Mouse (Mus musculus) embryo, embryonic 11.5 days (tissue): ENCODE results near the gene Dusp27.

Source experiments
- DNase-seq: peaks from one replicate; pipeline ENCODE4 v3.0.0-alpha.2; 2012; ENCODE audit warnings: low read depth, low spot score

Dusp27 gene

DNA sequence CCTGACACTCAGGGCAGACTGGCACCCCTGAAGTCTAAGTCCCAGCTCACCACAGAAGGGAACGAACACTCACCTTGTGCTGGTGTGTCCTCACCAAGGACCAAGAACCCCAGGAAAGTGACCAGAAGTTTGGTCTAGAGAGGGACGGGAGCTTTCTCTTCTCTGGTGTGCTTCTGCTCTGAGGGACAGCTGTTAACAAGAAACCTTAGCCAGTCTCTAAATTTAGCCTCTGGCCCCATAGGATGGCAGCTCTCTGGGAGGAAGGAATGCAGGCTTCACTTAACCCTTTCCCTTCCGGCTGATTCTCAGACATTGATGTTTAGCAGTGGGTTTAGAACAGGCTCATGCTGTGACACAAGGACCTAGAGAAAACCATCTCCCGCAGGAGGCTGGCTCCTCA, at the start of gene Dusp27:
Dusp27 (minus strand) TSS at position 204 of the 400 bp plus-strand sequence.
- DNase-seq, result peak; percentile 16

DNA sequence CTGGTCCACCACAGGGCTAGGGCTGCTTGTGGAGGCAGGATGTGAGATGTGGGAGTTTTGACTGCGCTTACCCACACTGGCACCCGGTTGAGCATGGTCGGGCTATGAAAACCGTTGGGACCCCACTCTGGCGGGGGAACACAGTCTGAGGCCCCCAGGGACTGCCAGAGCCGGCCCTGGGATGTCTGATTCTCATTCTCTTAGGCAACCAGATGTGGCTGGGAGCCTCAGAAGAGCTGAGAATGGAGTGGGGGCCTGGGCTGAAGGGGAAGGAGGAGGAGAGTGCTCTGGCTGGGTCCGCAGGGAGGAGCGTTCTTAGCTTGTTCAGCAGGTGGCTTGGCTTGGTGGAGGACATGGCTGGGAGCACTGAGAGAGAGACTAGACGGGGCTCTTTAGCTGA, 45.9 kb upstream of the Dusp27 start:
- DNase-seq, result no peak

DNA sequence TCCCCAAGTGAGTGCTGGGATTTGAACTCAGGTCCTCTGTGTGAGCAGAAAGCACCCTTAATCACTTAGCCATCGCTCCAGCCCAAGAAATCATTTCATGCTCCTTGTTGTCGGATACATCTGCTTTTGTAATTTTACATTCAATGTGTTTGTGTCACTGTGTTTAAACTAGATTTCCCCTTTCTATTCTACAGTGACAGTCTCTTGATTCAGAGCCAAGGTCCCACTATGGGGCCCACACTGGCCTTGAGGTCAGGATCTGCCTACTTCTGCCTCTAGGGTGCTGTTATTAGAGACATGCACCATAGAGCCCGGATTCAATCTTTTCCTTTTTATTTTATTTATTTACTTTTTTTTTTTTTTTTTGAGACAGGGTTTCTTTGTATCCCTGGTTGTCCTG, 45.3 kb upstream of the Dusp27 start:
- DNase-seq, result no peak

DNA sequence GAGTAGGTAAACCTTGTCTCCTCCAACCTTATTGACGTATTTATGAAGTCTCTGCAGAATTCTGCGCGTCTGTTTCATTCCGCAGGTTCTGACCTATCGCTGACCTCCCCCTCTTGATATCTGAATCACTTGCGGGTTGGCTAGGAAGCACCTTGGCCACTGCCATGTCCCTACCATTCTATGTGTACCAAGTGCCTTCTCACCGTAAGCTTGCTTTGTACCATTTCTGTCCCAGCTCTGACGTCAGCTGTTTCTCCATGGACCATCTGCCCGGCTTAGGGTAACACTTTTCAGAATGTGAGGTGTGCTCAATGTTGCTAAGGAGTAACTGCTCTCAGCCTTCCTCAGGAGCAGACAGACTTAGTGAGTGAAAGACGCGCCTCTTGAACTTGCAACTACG, 43.1 kb upstream of the Dusp27 start:
- no peak for DNase-seq

DNA sequence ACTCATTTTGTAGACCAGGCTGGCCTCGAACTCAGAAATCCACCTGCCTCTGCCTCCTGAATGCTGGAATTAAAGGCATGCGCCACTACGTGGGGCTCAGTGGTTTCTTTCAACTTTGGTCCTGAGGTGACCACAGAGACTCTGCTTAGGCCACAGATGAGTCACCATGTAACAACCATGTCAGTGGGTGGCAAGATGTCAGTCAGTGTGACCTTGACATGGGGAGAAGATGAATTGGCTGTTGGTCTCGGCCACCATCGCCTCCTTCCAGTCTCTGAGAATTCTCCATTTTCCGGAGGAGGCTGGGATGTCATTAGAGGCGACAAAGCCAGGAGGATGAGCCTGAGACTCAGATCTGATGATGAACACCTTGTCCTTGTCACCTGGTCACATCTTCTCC, 42.0 kb upstream of the Dusp27 start:
- DNase-seq, result no peak

DNA sequence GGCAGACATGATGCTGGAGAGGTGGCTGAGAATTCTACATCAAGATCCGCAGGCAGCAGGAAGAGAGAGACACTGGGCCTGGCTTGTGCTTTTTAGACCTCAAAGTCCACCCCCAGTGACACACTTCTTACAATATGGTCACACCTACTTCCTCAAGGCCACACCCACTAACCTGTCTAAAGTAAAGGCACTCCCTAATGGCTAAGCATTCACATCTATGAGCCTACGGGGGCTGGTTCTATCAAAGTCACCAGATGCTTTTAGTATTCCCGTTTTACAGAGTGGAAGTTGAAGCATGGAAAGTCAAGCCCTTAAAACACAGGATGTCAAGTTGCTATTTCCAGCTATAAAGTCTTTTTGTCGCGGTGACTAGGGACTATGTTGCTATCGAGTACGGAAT, 40.3 kb upstream of the Dusp27 start:
- DNase-seq, result no peak

DNA sequence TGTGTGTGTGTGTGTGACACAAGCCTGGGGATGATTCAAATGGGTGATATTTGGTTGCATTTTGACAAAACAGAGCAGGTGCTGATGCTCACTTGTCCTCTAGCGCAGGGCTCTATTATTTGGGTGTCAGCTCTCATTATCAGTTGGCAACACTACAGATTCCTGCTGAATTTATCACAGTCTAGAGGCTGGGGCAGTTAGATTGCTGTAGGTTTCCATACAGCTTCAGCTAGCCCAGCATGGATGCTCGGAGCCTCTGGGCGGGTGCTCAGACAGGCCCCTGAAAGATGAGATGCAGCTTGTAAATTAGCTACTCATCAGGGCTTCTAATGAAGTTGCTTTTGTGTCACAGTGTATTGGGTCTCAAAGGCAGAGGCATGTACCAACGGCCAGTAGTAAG, 39.7 kb upstream of the Dusp27 start:
- no peak for DNase-seq

DNA sequence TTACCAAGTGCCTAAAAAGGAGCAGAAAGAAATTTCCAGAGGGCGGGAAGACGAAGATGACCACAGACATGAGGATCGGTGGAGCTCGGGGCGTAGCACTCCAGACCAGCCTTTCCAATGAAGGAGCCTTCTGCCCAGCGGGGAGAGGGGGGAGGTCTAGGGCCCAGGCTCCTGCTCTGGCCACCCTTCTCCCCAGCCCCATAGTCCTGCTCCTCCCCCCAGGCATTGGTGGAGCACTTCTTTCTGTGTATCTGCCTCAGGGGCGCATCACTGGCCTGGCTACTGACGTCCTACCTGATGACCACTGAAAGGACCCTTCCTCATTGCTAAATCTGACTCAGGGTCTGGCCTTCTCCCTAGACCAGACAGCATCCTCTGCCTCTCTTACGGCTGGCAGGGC, 37.4 kb upstream of the Dusp27 start:
- no peak for DNase-seq

DNA sequence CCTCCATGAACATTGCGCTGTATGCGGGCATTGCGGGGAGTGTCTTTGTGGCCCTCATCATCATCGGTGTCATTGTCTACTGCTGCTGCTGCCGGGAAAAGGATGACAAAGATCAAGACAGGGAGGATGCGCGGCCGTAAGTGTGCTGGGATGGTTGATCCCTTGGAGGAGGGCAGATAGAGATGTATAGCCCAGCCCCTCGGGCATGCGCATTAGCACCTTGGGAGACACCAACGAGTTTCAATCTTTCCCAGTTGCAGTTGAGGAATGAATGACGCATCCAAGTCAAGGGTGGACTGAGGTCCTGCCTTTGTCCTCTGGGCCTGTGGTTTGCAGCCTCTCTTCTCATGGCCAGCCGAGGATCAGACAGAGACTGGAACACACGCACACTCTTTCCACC, 36.9 kb upstream of the Dusp27 start:
- DNase-seq, result no peak

DNA sequence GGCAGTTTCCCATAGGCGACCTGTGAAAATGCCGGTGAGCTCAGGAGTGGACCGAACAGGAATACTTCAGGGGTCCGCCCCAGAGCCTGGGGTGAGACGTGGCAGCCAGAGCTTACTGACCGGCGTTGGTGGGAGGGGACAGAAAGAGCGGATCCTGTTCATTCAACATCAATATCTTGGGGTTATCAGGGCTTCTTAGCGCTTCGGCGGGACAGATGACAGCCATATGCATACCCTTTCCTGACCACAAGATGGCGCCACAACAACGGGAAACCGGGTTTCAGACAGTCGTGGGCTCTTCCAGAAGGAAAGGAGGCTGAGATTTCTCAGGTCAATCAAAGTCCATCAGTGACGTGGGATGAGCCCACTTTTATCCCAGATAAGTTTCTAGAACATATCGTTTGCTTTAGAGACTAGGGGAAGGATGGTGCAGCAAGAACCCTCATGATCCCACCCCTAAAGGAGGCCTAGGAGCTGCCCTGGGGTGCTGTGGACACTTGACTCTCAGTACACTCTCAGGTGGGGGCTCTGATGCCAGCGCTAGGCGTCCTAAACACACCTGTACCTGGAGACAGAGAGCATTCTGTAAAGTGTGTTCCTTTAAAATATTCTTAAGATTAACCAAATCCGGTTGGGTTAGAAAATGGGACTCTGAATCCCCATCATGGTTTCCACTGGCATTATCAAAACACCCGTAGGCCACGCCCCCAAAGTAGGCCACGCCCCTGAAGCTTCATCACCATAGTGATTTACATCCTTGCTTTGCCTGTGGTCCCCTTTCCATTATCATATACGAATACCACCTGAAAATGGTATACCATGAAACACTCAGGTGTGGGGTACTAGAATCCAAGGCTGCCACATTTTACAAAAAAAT, 33.1 kb upstream of the Dusp27 start:
- peak; percentile 59 for DNase-seq

DNA sequence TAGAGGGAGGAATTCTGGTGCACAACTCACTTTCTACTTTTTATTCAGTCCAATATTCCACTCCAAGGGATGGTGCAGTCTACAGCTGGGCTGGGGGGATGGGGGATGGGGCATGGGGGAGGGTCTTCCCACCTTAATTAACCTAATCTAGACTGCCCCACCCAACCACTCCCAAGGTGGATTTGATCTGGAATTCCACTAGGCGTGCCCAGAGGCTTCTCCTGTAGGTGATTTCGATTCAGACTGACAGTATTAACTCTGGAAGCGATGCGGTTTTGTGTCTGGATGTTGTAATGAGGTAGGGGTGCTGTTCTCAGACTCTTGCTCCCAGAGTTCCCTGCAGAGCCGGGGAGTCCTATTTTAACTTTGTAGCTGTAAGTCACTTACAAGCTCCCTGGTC, 32.4 kb upstream of the Dusp27 start:
- no peak for DNase-seq

DNA sequence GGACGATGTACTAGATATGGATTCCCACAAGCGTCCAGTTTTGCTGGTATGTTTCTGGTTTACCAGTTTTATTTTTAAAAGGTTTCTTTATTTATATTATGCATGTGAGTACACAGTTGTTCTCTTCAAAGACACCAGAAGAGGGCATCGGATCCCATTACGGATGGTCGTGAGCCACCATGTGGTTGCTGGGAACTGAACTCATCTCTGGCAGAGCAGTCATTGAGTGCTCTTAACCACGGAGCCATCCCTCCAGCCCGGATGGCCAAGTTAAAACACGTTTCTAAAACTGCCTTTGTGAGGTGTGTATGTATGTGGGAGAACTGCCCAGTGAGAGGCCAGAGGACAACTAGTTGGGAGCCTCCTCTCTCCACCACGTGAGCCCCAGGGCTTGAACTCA, 30.9 kb upstream of the Dusp27 start:
- no peak for DNase-seq

DNA sequence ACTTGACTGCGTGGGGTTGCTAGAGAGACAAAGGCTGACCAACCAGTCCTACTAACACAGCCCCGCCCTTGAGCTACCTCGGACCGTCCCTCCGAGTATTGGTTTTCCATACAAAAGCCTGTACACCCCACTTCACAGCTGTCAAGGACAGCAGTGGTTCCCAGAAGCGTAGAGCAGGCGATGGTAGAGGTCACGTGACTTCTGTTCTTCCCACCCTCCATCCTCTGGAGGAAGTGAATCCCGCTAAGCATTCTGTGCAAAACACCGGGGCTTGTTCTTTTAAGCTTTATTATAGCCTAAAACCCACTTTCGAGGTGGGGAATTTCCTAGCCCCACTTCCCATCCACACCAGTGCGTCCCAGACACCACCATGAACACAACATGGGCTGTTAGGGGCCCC, 30.0 kb upstream of the Dusp27 start:
- no peak for DNase-seq

DNA sequence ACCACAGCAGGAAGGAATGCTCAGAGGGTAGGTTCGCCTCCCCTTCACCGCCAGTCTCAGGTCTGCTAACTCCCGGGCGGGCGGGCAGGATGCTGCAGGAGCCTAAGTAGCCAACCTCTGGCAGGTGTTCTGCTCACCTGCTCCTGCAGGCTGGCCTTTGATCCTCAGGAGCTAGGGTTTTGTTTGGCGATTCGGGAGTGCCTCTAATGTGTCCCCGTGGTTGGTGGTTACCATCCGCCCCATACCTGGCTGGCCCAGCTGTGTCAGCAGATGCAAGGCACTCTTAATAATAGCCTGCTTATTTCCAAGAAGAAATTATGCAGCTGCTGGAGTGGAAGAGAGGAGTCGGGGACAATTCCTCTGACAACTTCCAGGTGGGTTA, 27.4 kb upstream of the Dusp27 start:
- DNase-seq, result no peak

DNA sequence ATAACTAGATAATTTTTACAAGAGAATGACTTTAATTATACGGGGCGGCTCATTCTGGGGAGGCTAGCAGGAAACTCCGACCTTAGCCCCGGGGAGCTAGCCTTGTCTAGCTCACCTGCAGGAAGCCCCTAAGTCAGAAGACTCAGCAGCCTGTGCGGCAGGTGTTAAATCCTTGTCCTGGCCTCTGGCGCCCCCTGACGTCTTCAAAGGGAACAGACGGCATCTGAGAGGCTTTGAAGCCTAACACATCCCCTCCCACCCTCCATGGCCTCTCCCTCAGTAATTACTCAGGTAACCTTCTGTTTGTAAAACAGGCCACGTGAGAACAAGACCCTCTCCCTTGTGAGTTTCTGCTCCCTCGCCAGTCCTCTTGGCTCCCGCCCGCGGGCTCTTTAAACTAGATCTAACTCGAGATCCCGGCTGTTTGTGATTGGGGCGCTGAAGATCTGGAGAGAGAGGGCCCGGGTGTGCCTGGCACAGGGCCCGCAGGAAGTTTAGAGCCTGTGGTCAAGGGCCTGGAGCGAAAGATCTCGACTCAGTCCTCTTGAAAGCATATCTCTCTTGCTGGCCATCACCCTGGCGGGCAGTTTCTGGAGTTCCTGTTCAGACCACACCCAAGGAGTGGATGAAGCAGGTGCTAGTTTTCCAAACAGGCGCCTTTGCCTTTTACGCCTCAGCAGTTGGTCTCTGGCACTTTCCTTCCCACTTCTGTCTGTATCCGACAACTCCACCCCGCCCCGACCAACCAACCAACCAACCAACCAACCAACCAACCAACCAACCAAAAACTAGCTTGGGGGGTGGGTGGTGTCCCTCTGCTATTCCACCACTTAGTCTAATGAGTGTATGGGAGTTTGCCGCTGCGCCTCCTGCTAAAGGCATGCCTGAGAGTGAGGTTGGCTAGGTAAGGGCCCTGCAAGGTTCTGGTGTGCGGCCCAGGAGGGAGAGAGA, 26.7 kb upstream of the Dusp27 start:
- peak; percentile 72 for DNase-seq

DNA sequence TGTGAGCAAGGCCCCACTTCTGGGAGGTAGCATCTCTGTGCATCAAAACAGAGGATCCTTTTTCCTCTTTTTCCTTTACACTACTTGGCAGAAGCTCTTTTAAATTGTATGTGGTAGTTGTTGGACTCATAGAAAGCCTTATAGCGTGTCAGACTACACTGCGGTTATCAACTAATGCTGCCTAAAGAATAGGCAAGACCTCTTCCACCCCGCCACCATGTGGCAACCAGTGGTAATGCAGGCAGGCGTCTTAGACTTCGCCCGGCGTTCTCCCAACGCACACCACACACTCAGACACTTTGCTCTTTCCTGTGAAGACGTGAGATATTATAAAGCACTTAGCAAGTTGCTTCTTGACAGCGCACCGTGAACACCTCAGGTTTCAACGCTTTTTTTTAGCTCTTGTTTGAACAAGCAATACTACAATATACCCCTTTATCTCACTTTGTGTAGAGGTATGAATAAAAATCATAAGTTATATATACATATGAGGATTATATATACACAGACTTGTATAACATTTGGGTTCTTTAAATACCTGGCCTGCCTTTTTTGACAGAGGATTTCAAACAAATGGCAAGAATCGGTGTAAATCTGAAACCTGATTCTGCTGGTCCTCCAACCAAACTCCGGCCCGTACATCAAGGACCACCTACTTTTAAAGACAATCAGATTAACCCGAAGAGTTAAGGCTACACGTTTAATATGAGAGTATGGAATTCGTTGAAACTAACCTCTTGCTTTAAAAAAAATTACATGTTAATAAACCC, 25.8 kb upstream of the Dusp27 start:
- DNase-seq, result peak; percentile 73

DNA sequence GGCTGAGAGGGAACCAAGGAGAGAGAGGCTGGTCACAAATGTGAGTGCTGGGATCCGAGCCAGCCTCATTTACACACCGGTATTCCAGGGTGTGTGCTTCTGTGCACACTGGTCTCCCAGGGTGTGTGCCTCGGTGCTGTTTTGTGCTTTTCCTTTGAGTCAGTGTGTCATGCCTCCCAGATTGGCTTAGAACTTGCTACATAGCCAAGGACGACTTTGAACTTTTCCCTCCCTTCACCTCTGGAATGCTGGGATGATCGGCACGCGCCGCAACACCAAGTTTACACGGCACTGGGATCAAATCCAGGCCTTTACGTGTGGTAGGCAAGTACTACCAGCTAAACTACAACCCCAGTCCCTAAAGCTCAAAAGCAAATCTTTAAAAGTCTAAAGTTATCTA, 24.3 kb upstream of the Dusp27 start:
- DNase-seq, result no peak

DNA sequence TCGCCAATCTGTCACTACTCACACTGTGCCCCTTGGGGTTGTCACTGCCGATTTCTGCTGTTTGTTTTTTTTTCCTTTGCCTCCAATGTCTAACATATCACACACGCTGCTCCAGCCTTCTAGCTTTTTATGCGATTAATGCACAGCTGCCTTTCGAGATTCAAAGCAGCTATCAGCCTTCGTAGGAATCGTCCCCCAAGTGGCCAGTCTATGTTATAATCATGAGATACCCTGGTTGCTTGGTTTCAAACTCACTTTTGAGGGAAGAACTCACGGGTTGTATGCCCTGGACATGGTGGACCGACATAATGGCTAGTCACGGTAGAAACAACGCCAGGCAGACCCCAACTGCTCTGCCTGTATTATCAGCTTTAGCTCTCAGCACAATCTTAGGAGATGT, 23.6 kb upstream of the Dusp27 start:
- no peak for DNase-seq

DNA sequence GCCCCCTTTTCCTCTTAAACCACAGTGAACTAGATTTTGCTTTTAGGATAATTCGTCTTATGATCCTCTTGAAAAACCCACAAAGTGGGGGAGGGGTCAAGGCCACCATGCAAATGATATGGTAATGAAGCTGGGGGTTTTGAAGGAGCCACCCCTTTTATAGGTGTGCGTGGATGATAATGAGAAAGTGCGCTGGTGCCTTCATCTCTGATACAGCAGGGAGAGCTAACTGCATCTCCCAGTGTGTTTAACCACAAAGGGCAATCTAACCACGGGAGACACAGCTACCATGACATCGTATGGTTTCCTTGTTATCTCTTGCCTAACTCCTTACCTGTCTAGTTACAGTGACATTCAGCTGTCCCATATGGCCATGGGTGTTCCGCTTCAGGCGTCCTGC, 22.3 kb upstream of the Dusp27 start:
- no peak for DNase-seq

DNA sequence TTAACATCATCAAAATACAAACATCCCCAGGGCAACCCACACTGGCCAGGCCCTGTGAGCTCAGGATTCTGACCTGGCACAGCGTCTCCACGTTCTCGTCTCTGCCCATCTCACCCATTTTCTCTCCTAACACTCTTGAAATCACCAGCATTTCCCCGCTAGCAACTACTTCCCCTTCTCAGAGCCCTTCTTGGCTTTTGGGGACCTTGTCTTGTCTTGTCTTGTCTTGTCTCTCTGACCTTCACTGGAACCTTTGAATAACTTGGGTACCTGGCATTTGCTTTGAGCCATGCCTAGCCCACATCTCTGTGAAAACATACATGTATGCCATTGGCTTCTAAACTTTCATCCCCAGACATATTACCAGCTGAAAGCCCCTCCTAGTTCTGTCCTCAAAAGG, 21.7 kb upstream of the Dusp27 start:
- no peak for DNase-seq

DNA sequence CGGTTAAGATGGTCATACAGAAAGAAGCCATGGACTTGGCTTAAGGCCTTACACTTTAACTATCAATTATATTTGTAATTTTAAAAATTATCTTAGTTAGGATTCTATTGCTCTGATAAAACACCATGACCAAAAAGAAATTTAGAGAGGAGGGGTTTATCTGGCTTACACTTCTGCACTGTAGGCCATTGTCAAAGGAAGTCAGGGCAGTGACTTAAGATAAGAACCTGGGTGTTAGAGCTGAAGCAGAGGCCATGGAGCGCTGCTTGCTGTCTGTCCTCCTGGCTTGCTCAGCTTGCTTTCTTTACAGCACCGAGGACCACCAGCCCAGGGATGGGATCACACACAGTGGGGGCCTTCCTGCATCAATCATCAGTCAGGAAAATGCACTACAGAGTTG, 19.9 kb upstream of the Dusp27 start:
- DNase-seq, result no peak

DNA sequence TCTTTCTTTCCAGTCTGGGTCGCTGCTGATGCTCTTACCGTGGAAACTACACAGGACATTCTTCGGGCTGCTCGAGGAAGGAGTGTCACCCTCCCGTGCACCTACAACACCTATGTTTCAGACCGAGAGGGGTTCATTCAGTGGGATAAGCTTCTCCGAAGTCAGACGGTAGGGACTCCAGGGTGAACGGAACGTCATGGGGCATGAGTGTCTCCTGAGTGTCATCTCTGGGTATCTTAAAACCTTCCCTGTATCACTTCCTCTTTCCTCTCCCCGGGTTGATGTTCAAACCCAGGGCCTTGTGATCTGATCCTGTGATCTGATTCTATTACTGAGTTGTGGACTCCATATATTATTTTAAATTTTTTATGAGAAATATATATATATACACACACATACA, 18.9 kb upstream of the Dusp27 start:
- DNase-seq, result no peak
